Mouse (Mus musculus): ENCODE measurements around the gene Nup93.

Gene Nup93

GRCm38 (mm10) chr8:94179713-94180560 is 34.4 kb upstream of the Nup93 start:
- DNase-seq (ENCODE audit: low read depth, low spot score): peak; percentile 27
- Histone ChIP-seq H3K27me3 (ENCODE audit: control insufficient read depth, insufficient read depth, low read length, poor library complexity, severe bottlenecking) (no peaks in the 10 kb centered on the region; the same call in 1 of the 2 replicates), H3K36me3 (ENCODE audit: control insufficient read depth, insufficient read depth, low read length, poor library complexity, severe bottlenecking) (no peaks in the 10 kb centered on the region)

GRCm38 (mm10) chr8:94180561-94180908 is 33.8 kb upstream of the Nup93 start:
- no peak for DNase-seq (ENCODE audit: low read depth, low spot score)
- Histone ChIP-seq H3K27me3 (ENCODE audit: control insufficient read depth, insufficient read depth, low read length, poor library complexity, severe bottlenecking) (no peaks in the 10 kb centered on the region; the same call in 1 of the 2 replicates), H3K36me3 (ENCODE audit: control insufficient read depth, insufficient read depth, low read length, poor library complexity, severe bottlenecking) (no peaks in the 10 kb centered on the region)

- DNase-seq (ENCODE audit: low read depth, low spot score): no peak
- no peaks in the 10 kb centered on the region; the same call in 1 of the 2 replicates for H3K27me3 ChIP-seq (ENCODE audit: control insufficient read depth, insufficient read depth, low read length, poor library complexity, severe bottlenecking)
- H3K36me3 ChIP-seq (ENCODE audit: control insufficient read depth, insufficient read depth, low read length, poor library complexity, severe bottlenecking): no peaks in the 10 kb centered on the region
Measured at GRCm38 (mm10) chr8:94182055-94182929, 32.1 kb upstream of the Nup93 start.

- Histone ChIP-seq H3K36me3 (ENCODE audit: control insufficient read depth, insufficient read depth, low read length, poor library complexity, severe bottlenecking) (no peaks in the 10 kb centered on the region), H3K27me3 (ENCODE audit: control insufficient read depth, insufficient read depth, low read length, poor library complexity, severe bottlenecking) (no peaks in the 10 kb centered on the region; the same call in 1 of the 2 replicates)
- DNase-seq (ENCODE audit: low read depth, low spot score): peak; percentile 85
Measured at GRCm38 (mm10) chr8:94183117-94183516, 31.2 kb upstream of the Nup93 start.

- H3K36me3 ChIP-seq (ENCODE audit: control insufficient read depth, insufficient read depth, low read length, poor library complexity, severe bottlenecking): no peaks in the 10 kb centered on the region
- no peaks in the 10 kb centered on the region for H3K27me3 ChIP-seq (ENCODE audit: control insufficient read depth, insufficient read depth, low read length, poor library complexity, severe bottlenecking)
- DNase-seq (ENCODE audit: low read depth, low spot score): no peak
Measured at GRCm38 (mm10) chr8:94184357-94184843, 30.0 kb upstream of the Nup93 start.

GRCm38 (mm10) chr8:94185791-94186190 is 28.6 kb upstream of the Nup93 start:
- no peaks in the 10 kb centered on the region for H3K36me3 ChIP-seq (ENCODE audit: control insufficient read depth, insufficient read depth, low read length, poor library complexity, severe bottlenecking)
- no peak for DNase-seq (ENCODE audit: low read depth, low spot score)
- H3K27me3 ChIP-seq (ENCODE audit: control insufficient read depth, insufficient read depth, low read length, poor library complexity, severe bottlenecking): no peaks in the 10 kb centered on the region

GRCm38 (mm10) chr8:94186542-94186941 is 27.8 kb upstream of the Nup93 start:
- H3K27me3 ChIP-seq (ENCODE audit: control insufficient read depth, insufficient read depth, low read length, poor library complexity, severe bottlenecking): no peaks in the 10 kb centered on the region
- H3K36me3 ChIP-seq (ENCODE audit: control insufficient read depth, insufficient read depth, low read length, poor library complexity, severe bottlenecking): no peaks in the 10 kb centered on the region
- DNase-seq (ENCODE audit: low read depth, low spot score): peak; percentile 82

- no peaks in the 10 kb centered on the region for H3K36me3 ChIP-seq (ENCODE audit: control insufficient read depth, insufficient read depth, low read length, poor library complexity, severe bottlenecking)
- DNase-seq (ENCODE audit: low read depth, low spot score): peak; percentile 26
- H3K27me3 ChIP-seq (ENCODE audit: control insufficient read depth, insufficient read depth, low read length, poor library complexity, severe bottlenecking): no peaks in the 10 kb centered on the region
Measured at GRCm38 (mm10) chr8:94187290-94188002, 26.9 kb upstream of the Nup93 start.

- Histone ChIP-seq H3K36me3 (ENCODE audit: control insufficient read depth, insufficient read depth, low read length, poor library complexity, severe bottlenecking) (no peaks in the 10 kb centered on the region), H3K27me3 (ENCODE audit: control insufficient read depth, insufficient read depth, low read length, poor library complexity, severe bottlenecking) (no peaks in the 10 kb centered on the region)
- no peak for DNase-seq (ENCODE audit: low read depth, low spot score)
Measured at GRCm38 (mm10) chr8:94189275-94190031, 24.9 kb upstream of the Nup93 start.

GRCm38 (mm10) chr8:94191101-94191691 is 23.2 kb upstream of the Nup93 start:
- no peaks in the 10 kb centered on the region for H3K27me3 ChIP-seq (ENCODE audit: control insufficient read depth, insufficient read depth, low read length, poor library complexity, severe bottlenecking)
- DNase-seq (ENCODE audit: low read depth, low spot score): peak; percentile 87

GRCm38 (mm10) chr8:94192926-94193325 is 21.4 kb upstream of the Nup93 start:
- Histone ChIP-seq H3K27me3 (ENCODE audit: control insufficient read depth, insufficient read depth, low read length, poor library complexity, severe bottlenecking) (peaks cover 1% of the 10 kb centered on the region; the same call in 1 of the 2 replicates), H3K36me3 (ENCODE audit: control insufficient read depth, insufficient read depth, low read length, poor library complexity, severe bottlenecking) (no peaks in the 10 kb centered on the region)
- no peak for DNase-seq (ENCODE audit: low read depth, low spot score)

More at GRCm38 (mm10) chr8:94191101-94191691, 23.2 kb upstream of the Nup93 start:
- no peaks in the 10 kb centered on the region for H3K36me3 ChIP-seq (ENCODE audit: control insufficient read depth, insufficient read depth, low read length, poor library complexity, severe bottlenecking)

- H3K36me3 ChIP-seq (ENCODE audit: control insufficient read depth, insufficient read depth, low read length, poor library complexity, severe bottlenecking): no peaks in the 10 kb centered on the region
- DNase-seq (ENCODE audit: low read depth, low spot score): no peak
- H3K27me3 ChIP-seq (ENCODE audit: control insufficient read depth, insufficient read depth, low read length, poor library complexity, severe bottlenecking): peaks cover 3% of the 10 kb centered on the region; the same call in 1 of the 2 replicates
Measured at GRCm38 (mm10) chr8:94194591-94195223, 19.7 kb upstream of the Nup93 start.

- Histone ChIP-seq H3K27me3 (ENCODE audit: control insufficient read depth, insufficient read depth, low read length, poor library complexity, severe bottlenecking) (peaks cover 3% of the 10 kb centered on the region), H3K36me3 (ENCODE audit: control insufficient read depth, insufficient read depth, low read length, poor library complexity, severe bottlenecking) (no peaks in the 10 kb centered on the region)
- peak; percentile 78 for DNase-seq (ENCODE audit: low read depth, low spot score)
Measured at GRCm38 (mm10) chr8:94199202-94199869, 15.0 kb upstream of the Nup93 start.
